Comparison of ENCODE assay signal across 16 mouse cellular contexts in the genomic region with DNA sequence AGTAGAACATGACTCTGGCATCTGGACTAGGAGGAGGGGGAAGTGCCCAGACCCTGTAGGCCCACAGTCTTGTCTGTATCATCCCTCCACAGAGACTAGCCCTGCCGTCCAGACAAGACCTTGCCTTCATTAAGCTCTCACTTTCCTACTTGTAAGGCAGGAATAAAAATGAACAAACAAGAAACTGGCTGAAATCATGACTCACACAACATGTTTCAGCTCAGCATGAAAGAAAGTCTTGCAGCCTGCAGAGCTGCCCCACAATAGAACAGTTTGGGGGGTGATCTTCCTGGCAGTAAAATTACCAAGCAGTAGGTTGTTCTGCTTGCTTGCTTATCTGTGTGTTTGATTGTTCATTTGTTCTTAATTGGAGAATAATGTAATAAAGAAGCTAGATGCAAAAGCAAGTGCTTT.
DNase-seq lines count a peak whose midpoint lies in the region; ATAC-seq and TF ChIP-seq lines count a peak whose summit lies in the region.
"Had no signal": no experiment of that assay in that cellular context is flagged by ENCODE, and none has a peak within 500 bp of the region (broad histone marks: within the 10 kb centered on the region; RNA-seq: fewer than 3 reads in every experiment).

No protein-coding gene starts in this region.

- no peaks in the 10 kb centered on the region for H3K36me3 ChIP-seq in neural tube, embryonic 13.5 days
- peaks cover 95% of the 10 kb centered on the region for H3K36me3 ChIP-seq in embryonic facial prominence, embryonic 10.5 days (replicated peaks)
- H3K36me3 ChIP-seq in liver, embryonic 11.5 days (ENCODE audit: control insufficient read depth, insufficient read depth, low read length): no peaks in the 10 kb centered on the region
- H3K36me3 ChIP-seq: heart, embryonic 13.5 days had no signal

- no peaks in the 10 kb centered on the region for H3K27me3 ChIP-seq in neural tube, embryonic 13.5 days
- H3K27me3 ChIP-seq in embryonic facial prominence, embryonic 10.5 days (replicated peaks; ENCODE audit: low read depth, poor library complexity, severe bottlenecking): 0 out of 2 replicates have a peak, but pooled peaks cover 3% of the 10 kb centered on the region
- no peaks in the 10 kb centered on the region for H3K27me3 ChIP-seq in liver, embryonic 11.5 days (replicated peaks; ENCODE audit: control insufficient read depth, insufficient read depth, low read length)
- H3K27me3 ChIP-seq: forebrain, embryonic 15.5 days; limb, embryonic 13.5 days had no signal

- H3K27ac ChIP-seq in neural tube, embryonic 13.5 days (replicated peaks): 0 out of 2 replicates have a peak overlapping the region, but pooled peaks have one; percentile 15
- H3K27ac ChIP-seq in embryonic facial prominence, embryonic 10.5 days (replicated peaks): peak overlapping the region; percentile 54; the same call in 1 of the 2 replicates
- H3K27ac ChIP-seq in olfactory bulb, adult 2 months (ENCODE audit: insufficient read depth, low read depth, low read length): peak overlapping the region; percentile 72
- H3K27ac ChIP-seq in liver, embryonic 11.5 days (ENCODE audit: low read depth, low read length): no peak overlapping the region
- H3K27ac ChIP-seq: forebrain, embryonic 15.5 days; heart, embryonic 13.5 days; kidney, postnatal 0 days had no signal

- no peak overlapping the region for H3K4me3 ChIP-seq in neural tube, embryonic 13.5 days
- H3K4me3 ChIP-seq in embryonic facial prominence, embryonic 10.5 days: no peak overlapping the region
- H3K4me3 ChIP-seq in olfactory bulb, adult 2 months (ENCODE audit: insufficient read depth, low read depth, low read length): no peak overlapping the region
- H3K4me3 ChIP-seq in liver, embryonic 11.5 days (ENCODE audit: low read depth, low read length): no peak overlapping the region
- H3K4me3 ChIP-seq: forebrain, embryonic 15.5 days; heart, embryonic 13.5 days; limb, embryonic 13.5 days had no signal

- no peak for TF ChIP-seq POLR2A in olfactory bulb, adult 2 months (IDR thresholded peaks at IDR 0.05; ENCODE audit: insufficient read depth, low read depth, low read length)

- H3K4me1 ChIP-seq in neural tube, embryonic 13.5 days (replicated peaks): peaks cover 4% of the 10 kb centered on the region
- H3K4me1 ChIP-seq in embryonic facial prominence, embryonic 10.5 days: peaks cover 5% of the 10 kb centered on the region; the same call in 1 of the 2 replicates
- H3K4me1 ChIP-seq in olfactory bulb, adult 2 months (ENCODE audit: control insufficient read depth, insufficient read depth, low read length): peaks cover 16% of the 10 kb centered on the region
- H3K4me1 ChIP-seq in liver, embryonic 11.5 days (replicated peaks; ENCODE audit: control insufficient read depth, insufficient read depth, low read length): peaks cover 2% of the 10 kb centered on the region

- WGBS in neural tube, embryonic 13.5 days: 60% methylated on average over 1 of the region's 1 CpGs
- 83% methylated on average over 1 of the region's 1 CpGs for WGBS in embryonic facial prominence, embryonic 10.5 days
- 24% methylated on average over 1 of the region's 1 CpGs for WGBS in olfactory bulb, adult 2 months
- WGBS in liver, embryonic 11.5 days: 66% methylated on average over 1 of the region's 1 CpGs

- no peak overlapping the region for H3K4me2 ChIP-seq in neural tube, embryonic 13.5 days
- H3K4me2 ChIP-seq in liver, embryonic 11.5 days: no peak overlapping the region
- H3K4me2 ChIP-seq: forebrain, embryonic 15.5 days; heart, embryonic 13.5 days; limb, embryonic 13.5 days had no signal

- H3K9me3 ChIP-seq in neural tube, embryonic 13.5 days: no peaks in the 10 kb centered on the region
- H3K9me3 ChIP-seq in embryonic facial prominence, embryonic 10.5 days: no peaks in the 10 kb centered on the region
- H3K9me3 ChIP-seq in liver, embryonic 11.5 days (ENCODE audit: control insufficient read depth, low read length): no peaks in the 10 kb centered on the region
- H3K9me3 ChIP-seq: forebrain, embryonic 15.5 days; heart, embryonic 13.5 days; limb, embryonic 13.5 days had no signal

- peak; percentile 14 for DNase-seq in cerebellum, adult 9-10 months
- DNase-seq in cerebellum, adult 18-20 months: no peak
- DNase-seq in neural tube, embryonic 10.5 days (ENCODE audit: extremely low spot score, low spot score): no peak
- no peak for DNase-seq in embryonic facial prominence, embryonic 10.5 days (ENCODE audit: low spot score)
- no peak for DNase-seq in liver, embryonic 11.5 days (ENCODE audit: low spot score)
- DNase-seq: adrenal gland, adult 8-10 months; B cell, adult 2 months; lung, postnatal 14 days; thymus, adult 2 months had no signal

- no peak overlapping the region for H3K9ac ChIP-seq in neural tube, embryonic 13.5 days
- no peak overlapping the region for H3K9ac ChIP-seq in liver, embryonic 11.5 days (ENCODE audit: low read depth, low read length)
- H3K9ac ChIP-seq: forebrain, embryonic 15.5 days; heart, embryonic 13.5 days; limb, embryonic 13.5 days had no signal

- no peak for ATAC-seq in neural tube, embryonic 13.5 days (ENCODE audit: low read depth)
- no peak for ATAC-seq in liver, embryonic 11.5 days (replicated peaks; ENCODE audit: low FRiP score)
- no peak for ATAC-seq in erythroblast, adult 5-6 weeks (replicated peaks; ENCODE audit: low FRiP score, poor library complexity, severe bottlenecking)
- ATAC-seq: forebrain, embryonic 15.5 days had no signal

- TF ChIP-seq CTCF in olfactory bulb, adult 2 months (IDR thresholded peaks at IDR 0.05; ENCODE audit: insufficient read depth, low read depth, low read length): no peak
